Mouse (Mus musculus) lung, adult 18-20 months (tissue): ENCODE data around the gene Pxmp4.
A peak's percentile ranks its signal among the peaks of the same experiment; 100 is the strongest.

Experiments used
- DNase-seq, 2 experiments: peaks; one replicate each; pipeline ENCODE4 v3.0.0; 2022; ENCODE audit warnings: mixed read lengths in 2 of 2

The Pxmp4 gene

GRCm38 (mm10) chr2:154570666-154571065, 32.8 kb downstream of the Pxmp4 start:
- no peak for DNase-seq

DNA sequence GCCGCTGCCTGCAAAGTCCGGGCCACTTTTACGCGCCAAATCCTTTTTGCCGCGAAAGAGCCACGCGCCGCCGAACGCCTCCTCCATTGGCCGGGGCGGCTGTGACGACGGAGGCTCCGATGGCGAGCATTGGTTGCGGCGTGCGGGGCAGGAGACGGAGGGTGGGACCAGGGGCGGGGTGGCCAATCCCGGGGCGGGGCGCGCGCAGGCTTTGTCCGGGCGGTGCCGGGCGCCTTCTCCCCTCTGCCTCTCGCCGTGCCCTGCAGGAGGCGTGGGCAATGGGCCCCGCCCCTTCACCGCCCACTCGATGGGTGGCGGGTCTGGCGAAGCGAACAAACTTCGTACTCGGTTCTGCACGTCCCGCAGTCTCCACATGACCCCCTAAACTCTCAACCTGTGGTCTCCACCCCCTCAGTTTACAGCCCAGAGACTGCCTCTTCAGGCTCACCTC, 33.6 kb downstream of the Pxmp4 start, which contains the start of gene E2f1:
TSS of gene E2f1 (minus strand) at position 57 of the 451 bp plus-strand sequence.
- DNase-seq, result peak; percentile 94 to 95

- peak; percentile 52 to 56 for DNase-seq
Observed at GRCm38 (mm10) chr2:154569071-154569748, 34.3 kb downstream of the Pxmp4 start.

DNA sequence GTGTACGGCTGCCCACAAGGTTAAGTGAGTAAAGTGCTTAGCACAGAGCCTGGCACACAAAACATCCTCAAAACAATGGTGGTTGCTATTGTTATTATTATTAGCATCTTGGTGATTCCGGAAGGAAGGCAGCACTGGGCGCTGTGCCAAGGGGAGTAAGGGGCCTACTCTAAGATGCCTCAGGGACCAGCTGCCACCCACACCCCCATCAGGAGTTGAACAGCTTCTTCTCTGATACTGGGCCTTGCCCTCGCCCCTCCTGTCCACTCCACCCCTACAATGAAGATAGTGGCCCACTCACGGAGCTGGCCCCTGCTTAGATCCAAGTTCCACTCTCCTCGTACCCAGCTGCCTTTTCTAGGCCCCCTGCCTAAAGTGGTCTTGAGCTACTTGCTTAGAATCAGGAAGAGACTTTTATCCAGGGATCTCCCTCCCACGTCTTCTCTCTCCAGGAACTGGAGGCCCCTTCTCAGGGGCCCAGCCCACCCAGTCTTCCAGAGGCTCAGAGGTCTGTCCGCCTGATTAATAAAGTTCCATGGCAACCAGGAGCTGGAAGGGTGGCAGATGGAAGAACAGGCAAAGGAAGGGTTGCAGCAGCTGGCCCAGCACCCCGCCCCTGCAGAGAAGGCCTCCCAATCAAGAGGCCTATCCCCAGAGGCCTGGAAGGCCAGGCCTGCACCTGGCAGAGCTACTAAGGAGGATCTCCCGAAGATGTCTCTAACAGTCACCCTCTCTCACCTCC, 35.0 kb downstream of the Pxmp4 start:
- no peak for DNase-seq

DNA sequence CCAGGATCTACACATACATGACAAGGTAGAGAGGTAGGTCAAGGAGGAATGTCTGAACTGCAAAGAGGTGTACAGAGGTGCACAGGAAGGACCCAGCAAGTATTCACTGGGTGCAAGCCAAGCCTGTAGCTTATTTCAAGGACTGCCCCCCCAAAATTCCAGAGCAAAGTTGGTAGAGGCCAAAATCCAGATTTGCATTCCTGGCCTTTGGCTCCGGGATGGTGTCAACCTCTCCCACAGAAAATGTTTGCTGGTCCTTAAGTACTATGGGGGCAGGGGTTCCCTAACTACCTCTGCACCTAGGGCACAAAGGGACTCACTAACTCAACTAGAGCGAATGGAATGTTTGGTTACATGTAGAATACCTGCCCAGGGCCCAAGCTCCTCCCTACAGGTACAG, 35.7 kb downstream of the Pxmp4 start:
- DNase-seq, result peak; percentile 56 to 57

GRCm38 (mm10) chr2:154566641-154567040, 36.9 kb downstream of the Pxmp4 start:
- no peak for DNase-seq

- DNase-seq, result no peak
Observed at GRCm38 (mm10) chr2:154565562-154565961, 37.9 kb downstream of the Pxmp4 start.

DNA sequence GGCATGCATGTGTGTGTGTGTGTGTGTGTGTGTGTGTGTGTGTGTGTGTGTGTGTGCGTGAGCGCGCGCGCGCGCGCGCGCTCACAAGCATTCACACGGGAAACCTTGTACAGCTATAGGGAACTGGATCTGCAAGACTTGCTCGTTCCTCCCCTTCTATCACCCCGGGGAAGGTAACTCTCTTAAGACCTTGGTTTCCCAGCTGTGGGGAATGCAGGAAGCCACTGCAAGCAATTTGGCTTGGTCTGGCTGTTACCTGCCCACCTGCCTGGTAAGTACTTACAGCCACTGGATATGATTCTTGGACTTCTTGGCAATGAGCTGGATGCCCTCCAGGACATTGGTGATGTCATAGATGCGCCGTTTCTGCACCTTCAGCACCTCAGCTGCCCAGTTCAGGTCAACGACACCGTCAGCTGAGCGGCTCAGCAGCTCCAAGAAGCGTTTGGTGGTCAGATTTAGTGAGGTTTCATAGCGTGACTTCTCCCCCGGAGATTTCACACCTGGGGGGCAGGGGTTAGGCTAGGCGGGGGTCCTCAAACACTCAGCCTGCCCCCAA, 39.8 kb downstream of the Pxmp4 start:
- DNase-seq, result no peak

DNA sequence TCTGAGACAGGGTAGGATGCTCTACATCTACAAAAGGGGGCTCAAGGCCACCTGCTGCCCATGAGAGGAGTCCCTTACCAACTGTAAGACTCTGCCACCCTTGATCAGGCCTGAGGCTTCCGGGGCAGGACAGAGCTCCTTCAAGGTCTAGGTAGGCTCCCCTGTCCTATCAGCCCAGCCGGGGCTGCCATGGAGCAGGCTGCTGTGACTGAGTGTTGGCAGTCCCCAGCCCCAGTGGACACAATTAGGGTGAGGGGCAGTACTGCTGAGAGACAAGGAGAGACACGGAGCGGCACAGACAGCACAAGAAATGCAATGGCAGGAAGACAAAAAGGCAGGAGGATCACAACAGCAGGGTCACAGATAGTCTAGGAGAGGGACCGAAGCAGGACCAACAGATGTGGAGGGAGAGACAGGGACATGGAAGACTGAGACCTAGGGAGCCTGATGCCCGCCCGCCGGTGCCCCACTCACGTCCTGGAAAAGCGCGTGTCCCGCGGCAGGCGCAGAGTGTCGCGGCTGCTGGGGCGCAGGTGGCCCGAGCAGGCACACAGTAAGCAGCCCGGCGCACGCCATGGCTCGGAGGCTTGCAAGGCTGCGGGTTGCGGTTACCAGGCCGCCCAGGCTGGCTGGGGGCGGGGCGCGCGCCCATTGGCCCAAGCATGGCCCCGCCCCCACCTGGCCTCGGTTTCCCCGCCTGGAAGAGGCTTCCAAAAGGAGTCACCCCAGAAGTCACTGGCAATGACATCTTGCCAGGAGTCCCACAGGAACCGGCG, 45.1 kb downstream of the Pxmp4 start, which contains the start of gene Necab3:
TSS of gene Necab3 (minus strand) at position 627 of the 776 bp plus-strand sequence.
- DNase-seq, result no peak

DNA sequence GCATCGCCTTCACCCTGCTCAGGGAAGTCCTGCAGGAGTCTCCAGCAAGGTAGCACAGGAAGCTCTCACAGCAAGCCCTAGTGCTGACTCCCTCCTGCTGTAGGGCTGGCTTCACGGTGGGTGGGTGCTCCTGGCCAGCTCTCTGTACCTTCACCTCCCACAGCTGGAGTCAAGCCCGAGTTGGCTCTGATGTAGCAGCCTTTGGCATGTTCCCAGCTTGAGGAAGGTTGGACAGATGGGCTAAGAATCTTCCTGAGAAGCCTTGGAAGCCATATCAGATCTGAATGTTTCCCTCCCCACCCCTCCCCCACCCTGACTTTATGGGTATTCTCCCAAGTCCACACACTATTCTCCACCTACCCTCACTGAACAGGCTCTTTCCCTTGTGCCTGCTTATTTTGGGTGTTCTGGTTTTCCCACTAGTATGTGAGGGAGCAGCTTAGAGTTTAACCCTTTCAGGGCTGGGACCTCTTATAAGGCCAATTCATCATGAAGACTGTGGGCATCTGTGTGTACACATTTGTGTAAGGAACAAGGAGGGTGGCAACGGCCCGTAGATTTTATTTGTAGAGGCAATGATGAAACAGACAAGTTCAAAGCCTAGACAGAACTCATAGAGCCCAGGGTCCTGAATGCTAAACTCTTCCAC, 46.2 kb downstream of the Pxmp4 start:
- DNase-seq, result peak in 1 of 2 experiments; percentile 38

DNA sequence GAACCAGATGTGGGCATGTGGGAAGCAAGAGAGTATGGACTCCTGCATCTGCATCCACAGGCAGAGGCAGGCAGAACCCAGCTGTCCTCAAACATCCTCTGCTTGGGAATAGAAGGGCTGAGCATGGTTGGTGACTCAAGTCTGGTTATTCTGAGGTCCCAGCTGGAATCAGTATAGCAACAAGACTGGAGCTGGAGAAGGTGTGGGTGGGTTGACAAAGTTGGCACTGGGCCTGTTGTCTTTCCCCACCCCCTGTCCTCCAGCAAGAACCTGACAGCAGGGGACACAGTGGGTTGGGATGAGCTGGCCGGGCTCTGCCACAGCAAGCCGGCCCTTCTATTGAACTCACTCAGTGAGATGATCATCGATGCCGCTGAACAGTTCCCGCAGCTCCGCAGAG, 48.3 kb downstream of the Pxmp4 start:
- DNase-seq, result no peak

- DNase-seq, result peak; percentile 77 to 87
Observed at GRCm38 (mm10) chr2:154552424-154552907, 51.0 kb downstream of the Pxmp4 start.

GRCm38 (mm10) chr2:154551927-154552326, 51.6 kb downstream of the Pxmp4 start:
- DNase-seq, result no peak

DNA sequence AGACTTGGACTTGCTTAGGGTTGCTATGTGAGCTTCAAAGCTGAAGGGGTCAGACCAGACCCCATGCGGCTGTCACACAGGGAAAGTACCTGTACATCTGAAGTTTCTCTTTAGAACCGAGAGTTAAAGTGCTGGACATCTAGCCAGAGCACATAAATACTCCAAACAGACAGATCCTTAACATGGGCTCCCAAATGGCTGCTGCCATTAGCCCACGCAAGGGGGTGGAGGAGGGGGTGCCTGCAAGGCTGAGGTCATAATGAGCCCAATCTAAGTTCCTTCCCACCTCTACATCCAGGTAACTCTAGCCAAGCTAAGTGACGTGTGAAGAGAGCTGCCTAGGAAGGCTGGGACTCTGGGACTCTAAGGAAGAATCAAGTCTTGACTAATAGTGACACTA, 52.0 kb downstream of the Pxmp4 start, which contains the start of gene Actl10:
TSS of gene Actl10 (plus strand) at position 301 of the 400 bp plus-strand sequence.
- no peak for DNase-seq

DNA sequence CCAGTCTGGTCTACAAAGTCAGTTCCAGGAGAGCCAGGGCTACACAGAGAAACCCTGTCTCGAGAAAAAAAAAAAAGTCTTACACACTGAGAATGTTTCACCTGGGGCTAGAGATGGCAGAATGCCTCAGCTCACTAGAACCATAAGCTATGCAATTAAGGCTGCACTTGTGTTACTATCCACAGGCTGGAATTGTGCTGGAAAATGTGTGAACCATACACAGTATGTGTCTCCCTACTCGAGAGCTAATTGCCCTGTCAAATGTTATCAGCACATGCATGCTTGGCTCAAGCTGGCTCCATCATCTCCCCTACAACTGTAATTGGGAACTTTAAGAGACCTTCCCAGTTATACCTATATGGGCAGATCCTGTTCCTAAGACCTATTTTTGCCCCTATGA, 52.6 kb downstream of the Pxmp4 start:
- DNase-seq, result no peak

DNA sequence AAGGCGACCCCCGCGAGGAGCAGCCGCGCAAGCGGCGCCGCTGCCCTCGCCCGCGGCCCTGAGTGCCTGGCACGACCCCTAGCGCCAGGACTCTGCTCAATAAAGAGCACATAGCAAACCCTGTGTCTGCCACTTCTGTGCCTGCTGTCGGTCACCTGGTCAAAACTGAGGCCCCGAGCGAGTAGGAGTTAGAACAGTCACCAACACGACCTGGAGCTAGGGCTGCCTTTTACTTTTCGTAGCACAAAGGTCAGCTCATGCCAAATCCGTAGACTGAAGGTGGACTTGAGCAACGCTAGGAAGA, 53.7 kb downstream of the Pxmp4 start:
- no peak for DNase-seq

DNA sequence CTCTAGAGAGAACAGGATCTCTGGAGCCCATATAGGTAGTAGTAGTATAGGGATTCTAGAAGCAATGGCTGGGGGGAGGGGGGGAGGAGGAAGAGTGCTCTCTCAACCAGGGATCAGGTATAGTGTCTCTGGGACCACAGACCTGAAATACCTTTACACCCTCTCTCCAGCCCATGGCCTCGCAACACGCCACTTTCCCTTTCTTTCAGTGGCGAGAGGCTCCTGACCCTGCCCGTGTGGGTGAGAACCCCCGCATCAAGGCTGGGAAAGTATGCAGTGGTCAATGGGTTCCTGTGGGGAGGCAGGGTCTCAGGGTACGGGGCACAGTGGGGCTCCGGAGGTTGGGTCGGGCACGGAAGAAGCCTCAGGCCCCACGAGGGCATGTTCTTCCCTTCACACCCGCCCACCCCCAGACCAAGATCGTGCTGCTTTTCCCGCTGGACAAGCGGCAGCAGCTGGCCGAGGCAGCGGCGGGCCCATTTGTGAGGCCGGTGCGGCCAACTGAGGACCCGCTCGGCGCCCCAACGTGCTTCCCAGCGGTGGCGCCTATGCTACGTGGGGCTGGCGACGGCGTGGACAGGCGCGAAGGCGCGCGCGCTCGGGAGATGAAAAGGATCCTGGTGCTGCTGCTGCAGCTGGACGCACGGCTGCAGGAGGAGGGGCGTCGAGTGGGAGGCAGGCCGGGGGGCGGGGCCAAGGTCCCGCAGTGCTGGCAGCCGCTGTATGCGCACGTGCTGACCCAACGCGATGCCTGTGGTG, 54.2 kb downstream of the Pxmp4 start:
- peak; percentile 57 for DNase-seq

DNA sequence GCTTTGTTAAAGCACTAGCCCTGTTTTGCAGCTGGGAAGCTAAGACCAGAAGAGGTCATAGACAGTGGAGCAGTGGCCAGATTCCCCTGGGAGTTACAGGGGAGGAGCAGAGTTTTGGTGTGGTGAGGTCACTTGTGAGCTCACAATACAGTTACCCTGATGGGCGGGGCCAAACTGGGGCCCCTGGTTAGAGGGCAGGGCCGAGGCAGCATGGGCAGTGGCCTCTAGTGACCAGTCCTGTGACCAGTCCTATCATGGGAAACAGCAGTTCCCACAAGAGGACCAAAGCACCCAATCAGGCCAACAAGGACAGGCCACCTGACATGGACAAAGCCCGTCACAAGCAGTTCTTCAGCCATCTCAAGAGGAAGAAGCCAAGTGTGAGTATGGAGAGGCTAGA, 54.8 kb downstream of the Pxmp4 start:
- no peak for DNase-seq

DNA sequence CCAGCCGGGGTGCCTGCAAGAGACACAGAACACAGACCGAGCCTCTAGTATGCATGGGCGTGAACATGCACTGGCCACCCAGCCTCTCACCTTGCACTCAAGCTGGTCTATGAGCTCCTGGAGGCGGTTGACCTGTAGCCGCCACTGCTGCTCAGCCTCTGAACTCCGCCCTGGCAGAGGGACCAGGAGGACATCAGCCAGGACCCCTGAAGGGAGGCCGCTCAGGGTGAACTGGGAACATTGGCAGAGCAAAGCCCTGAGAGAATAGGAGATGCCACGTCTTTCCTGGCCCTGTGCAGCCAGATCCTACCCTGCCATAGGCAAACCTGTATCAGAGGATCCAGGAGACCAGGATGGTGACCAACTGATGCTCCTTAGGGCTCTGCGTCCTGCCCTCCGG, 56.8 kb downstream of the Pxmp4 start, which contains the start of gene 1700003F12Rik:
TSS of gene 1700003F12Rik (plus strand) at position 375 of the 400 bp plus-strand sequence.
- DNase-seq, result no peak

DNA sequence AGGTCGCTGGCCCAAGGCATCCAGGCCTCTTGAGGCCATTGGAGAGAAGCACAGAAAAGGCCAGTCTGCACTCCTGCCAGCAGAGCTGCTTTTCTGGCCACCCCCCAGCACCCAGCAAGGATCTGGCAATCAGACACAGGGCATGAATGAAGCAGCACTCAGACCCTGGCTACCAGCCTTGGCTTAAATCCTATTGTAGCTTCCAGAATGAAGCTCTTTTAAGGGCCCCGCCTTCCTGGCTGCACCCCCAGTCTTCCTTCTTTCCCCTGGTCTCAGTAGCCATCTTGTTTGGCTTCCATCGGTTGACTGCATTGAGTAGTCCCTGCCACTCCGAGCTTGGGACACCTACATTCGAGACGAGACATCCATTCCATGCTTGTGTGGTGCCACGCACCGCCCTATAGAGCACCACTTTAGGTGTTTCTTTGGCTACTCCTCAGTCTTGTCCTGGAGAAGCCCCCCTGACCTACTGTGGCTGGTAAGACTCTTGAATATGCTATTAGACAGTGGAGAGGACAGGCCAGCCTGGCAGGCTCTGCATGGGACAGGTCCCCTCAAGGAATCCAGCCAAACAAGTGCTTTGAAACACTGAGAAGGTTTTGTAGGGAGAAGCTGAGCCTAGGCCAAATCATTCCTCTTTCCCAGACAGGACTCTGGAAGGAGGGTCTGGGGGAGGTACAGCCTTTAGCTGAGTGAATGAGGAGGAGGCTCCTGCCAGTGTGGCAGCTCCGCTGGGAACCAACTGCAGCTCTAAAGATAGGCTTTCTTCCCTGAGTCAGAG, 59.8 kb downstream of the Pxmp4 start:
- no peak for DNase-seq

DNA sequence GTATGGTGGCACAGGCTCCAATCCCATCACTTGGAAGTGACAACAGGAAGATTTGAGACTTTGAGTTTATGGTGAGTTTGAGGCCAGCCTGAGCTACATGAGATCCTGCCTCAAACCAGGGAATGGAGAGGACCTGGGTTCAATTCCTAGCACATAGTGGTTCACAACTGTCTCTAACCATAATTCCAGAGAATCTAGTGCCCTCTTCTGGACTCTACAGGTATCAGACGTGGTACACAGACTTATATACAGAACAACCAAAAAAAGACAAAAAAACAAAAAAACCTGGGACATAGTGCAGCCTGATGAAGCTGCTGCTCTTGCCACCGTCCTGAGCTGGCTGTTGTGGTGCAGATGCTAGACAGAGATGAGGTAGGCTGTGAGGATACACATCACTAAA, 61.9 kb downstream of the Pxmp4 start:
- DNase-seq, result no peak
